Mouse (Mus musculus) ES-E14 (cell line): ENCODE measurements around the gene Fgfr1op2.

ENCODE experiments used
- CHD2 ChIP-seq: IDR thresholded peaks from 2 replicates; pipeline ENCODE4 v1.6.1; 2014; ENCODE audit warnings: mild to moderate bottlenecking, low read depth, low read length, inconsistent platforms
- HCFC1 ChIP-seq: IDR thresholded peaks from 2 replicates; pipeline ENCODE4 v1.6.1; 2012; ENCODE audit warnings: low read length, inconsistent platforms, borderline replicate concordance; ENCODE audit not compliant: insufficient read depth
- ZC3H11A ChIP-seq: IDR thresholded peaks from 2 replicates; pipeline ENCODE4 v1.6.1; 2012; ENCODE audit warnings: low read depth, mild to moderate bottlenecking, inconsistent platforms, low read length, borderline replicate concordance
- ZNF384 ChIP-seq: IDR thresholded peaks from 2 replicates; pipeline ENCODE4 v1.6.1; 2012; ENCODE audit warnings: low read depth, low read length, inconsistent platforms

DNA sequence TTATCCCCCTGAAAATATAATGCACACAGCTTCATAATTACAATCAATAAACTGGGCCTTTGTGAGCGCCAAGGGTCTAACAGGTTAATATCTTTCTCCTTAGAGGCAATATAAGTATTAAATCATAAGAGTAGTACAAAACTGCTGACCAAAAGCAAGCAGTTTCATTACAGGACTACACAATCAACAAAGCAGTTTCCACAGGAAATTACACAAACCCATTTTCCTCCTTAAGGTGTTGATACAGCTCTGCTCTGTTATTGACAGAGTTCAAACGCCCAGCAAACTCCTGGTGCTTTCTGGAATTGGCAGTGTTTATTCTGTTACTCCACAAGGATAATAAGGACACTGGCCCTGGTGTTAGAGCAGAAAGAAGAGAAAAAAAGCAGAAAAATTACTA is 26.6 kb upstream of the Fgfr1op2 start:
- TF ChIP-seq ZC3H11A (no peak), ZNF384 (no peak), HCFC1 (no peak), CHD2 (no peak)
